ENCODE assay signal across 9 mouse cellular contexts in genomic region chr1:13500456-13500855, GRCm38 (mm10).
DNase-seq lines count a peak whose midpoint lies in the region; ATAC-seq lines count a peak whose summit lies in the region.
"Had no signal": no experiment of that assay in that cellular context is flagged by ENCODE, and none has a peak within 500 bp of the region (broad histone marks: within the 10 kb centered on the region; RNA-seq: fewer than 3 reads in every experiment).

No protein-coding gene starts in this region.

- H3K27ac ChIP-seq in forebrain, embryonic 10.5 days = no peak overlapping the region
- H3K27ac ChIP-seq in forebrain, embryonic 13.5 days = no peak overlapping the region
- no peak overlapping the region for H3K27ac ChIP-seq in embryonic facial prominence, embryonic 11.5 days (replicated peaks; ENCODE audit: low read depth, low read length)
- H3K27ac ChIP-seq: hindbrain, embryonic 15.5 days had no signal

- no peak overlapping the region for H3K4me2 ChIP-seq in forebrain, embryonic 13.5 days
- no peak overlapping the region for H3K4me2 ChIP-seq in embryonic facial prominence, embryonic 11.5 days (ENCODE audit: low read depth, low read length)
- H3K4me2 ChIP-seq: hindbrain, embryonic 15.5 days had no signal

- no peaks in the 10 kb centered on the region for H3K9me3 ChIP-seq in forebrain, embryonic 10.5 days
- no peaks in the 10 kb centered on the region for H3K9me3 ChIP-seq in forebrain, embryonic 13.5 days (replicated peaks)
- no peaks in the 10 kb centered on the region for H3K9me3 ChIP-seq in embryonic facial prominence, embryonic 11.5 days (replicated peaks; ENCODE audit: control insufficient read depth, low read length)
- H3K9me3 ChIP-seq: hindbrain, embryonic 15.5 days had no signal

- no peak for ATAC-seq in forebrain, embryonic 13.5 days
- ATAC-seq in embryonic facial prominence, embryonic 11.5 days (replicated peaks; ENCODE audit: insufficient number of reproducible peaks, low FRiP score, low TSS enrichment, low read depth) = no peak

- no peaks in the 10 kb centered on the region for H3K4me1 ChIP-seq in forebrain, embryonic 10.5 days
- no peaks in the 10 kb centered on the region for H3K4me1 ChIP-seq in forebrain, embryonic 13.5 days
- no peaks in the 10 kb centered on the region for H3K4me1 ChIP-seq in embryonic facial prominence, embryonic 11.5 days (ENCODE audit: control insufficient read depth, insufficient read depth, low read length)
- H3K4me1 ChIP-seq: hindbrain, embryonic 15.5 days had no signal

- no peaks in the 10 kb centered on the region for H3K36me3 ChIP-seq in forebrain, embryonic 10.5 days (replicated peaks)
- H3K36me3 ChIP-seq in forebrain, embryonic 13.5 days (ENCODE audit: poor library complexity, severe bottlenecking) = no peaks in the 10 kb centered on the region
- no peaks in the 10 kb centered on the region for H3K36me3 ChIP-seq in embryonic facial prominence, embryonic 11.5 days (replicated peaks; ENCODE audit: control insufficient read depth, insufficient read depth, low read depth, low read length)
- H3K36me3 ChIP-seq: hindbrain, embryonic 15.5 days had no signal

- DNase-seq in forebrain, embryonic 10.5 days (ENCODE audit: extremely low spot score, low spot score) = peak; percentile 30
- peak; percentile 15 for DNase-seq in 3134 (ENCODE audit: extremely low read depth, insufficient read length, low spot score)
- DNase-seq in adrenal gland, adult 2 months = peak; percentile 62
- peak; percentile 66 for DNase-seq in embryonic facial prominence, embryonic 11.5 days (ENCODE audit: low spot score)
- peak; percentile 44 to 81 for DNase-seq in kidney, postnatal 36 days
- peak; percentile 71 for DNase-seq in lung, postnatal 10 days
- peak; percentile 36 to 46 for DNase-seq in spleen, postnatal 36 days (ENCODE audit: low spot score in 2 of 2)

- no peak overlapping the region for H3K9ac ChIP-seq in forebrain, embryonic 13.5 days
- no peak overlapping the region for H3K9ac ChIP-seq in embryonic facial prominence, embryonic 11.5 days (replicated peaks; ENCODE audit: low read length)
- H3K9ac ChIP-seq: hindbrain, embryonic 15.5 days had no signal

- 23% methylated on average over 5 of the region's 5 CpGs for WGBS in forebrain, embryonic 10.5 days
- 37% methylated on average over 5 of the region's 5 CpGs for WGBS in forebrain, embryonic 13.5 days
- 26% methylated on average over 5 of the region's 5 CpGs for WGBS in embryonic facial prominence, embryonic 11.5 days

- no peak overlapping the region for H3K4me3 ChIP-seq in forebrain, embryonic 10.5 days
- no peak overlapping the region for H3K4me3 ChIP-seq in forebrain, embryonic 13.5 days
- no peak overlapping the region for H3K4me3 ChIP-seq in embryonic facial prominence, embryonic 11.5 days (ENCODE audit: low read depth, low read length)
- H3K4me3 ChIP-seq: hindbrain, embryonic 15.5 days had no signal

- peaks cover 8% of the 10 kb centered on the region for H3K27me3 ChIP-seq in forebrain, embryonic 10.5 days (ENCODE audit: poor library complexity, severe bottlenecking)
- no peaks in the 10 kb centered on the region for H3K27me3 ChIP-seq in forebrain, embryonic 13.5 days
- no peaks in the 10 kb centered on the region for H3K27me3 ChIP-seq in embryonic facial prominence, embryonic 11.5 days (ENCODE audit: control insufficient read depth, insufficient read depth, low read length)
- H3K27me3 ChIP-seq: hindbrain, embryonic 15.5 days had no signal

Comparison
In these comparisons a context has a peak if more than half of its experiments do, and no peak if none do; other contexts are left out.
1. DNase-seq: peak in every context shown above with its lines; median percentile 71 in lung, postnatal 10 days; 66 in embryonic facial prominence, embryonic 11.5 days; 62 in kidney, postnatal 36 days; 62 in adrenal gland, adult 2 months; 41 in spleen, postnatal 36 days; 30 in forebrain, embryonic 10.5 days; 15 in 3134.